Mouse (Mus musculus) intestine, postnatal 0 days (tissue): ENCODE data around the gene Zfp366. TPM values are rescaled to one million over a fixed set of nuclear protein-coding genes. Genes with fewer than 3 reads are reported as not detected.

Experiments
- ATAC-seq: fragments of 200-750 bp; cut with Nextera tagmentation; 2 replicates; pipeline ENCODE4 v1.8.0; 2017; ENCODE audit warnings: mild to moderate bottlenecking, moderate TSS enrichment, moderate library complexity
- H3K27ac ChIP-seq: fragments of 300-500 bp; sonication (generic); 2 replicates; pipeline ENCODE4 v1.5.1; 2014; ENCODE audit warnings: mild to moderate bottlenecking, low read depth, low read length, moderate library complexity
- H3K27me3 ChIP-seq: fragments of 300-500 bp; sonication (generic); replicated peaks from 2 replicates; pipeline ENCODE4 v1.6.1; 2014; ENCODE audit warnings: low read length, mixed read lengths; ENCODE audit not compliant: control insufficient read depth, insufficient read depth
- H3K36me3 ChIP-seq: fragments of 300-500 bp; sonication (generic); 2 replicates; pipeline ENCODE4 v1.6.1; 2014; ENCODE audit warnings: mild to moderate bottlenecking, moderate library complexity; ENCODE audit not compliant: control insufficient read depth, insufficient read depth
- H3K4me1 ChIP-seq: fragments of 300-500 bp; sonication (generic); replicated peaks from 2 replicates; pipeline ENCODE4 v1.6.1; 2014; ENCODE audit warnings: antibody characterized with exemption, low read length, mixed read lengths; ENCODE audit not compliant: control insufficient read depth, insufficient read depth
- H3K4me2 ChIP-seq: fragments of 300-500 bp; sonication (generic); replicated peaks from 2 replicates; pipeline ENCODE4 v1.6.1; 2014; ENCODE audit warnings: low read depth, mild to moderate bottlenecking, moderate library complexity
- H3K4me3 ChIP-seq: fragments of 300-500 bp; sonication (generic); 2 replicates; pipeline ENCODE4 v1.5.1; 2014; ENCODE audit warnings: low read depth, low read length
- H3K9ac ChIP-seq: fragments of 300-500 bp; sonication (generic); 2 replicates; pipeline ENCODE4 v1.6.1; 2014; ENCODE audit warnings: mild to moderate bottlenecking, low read depth, low read length
- H3K9me3 ChIP-seq: fragments of 300-500 bp; sonication (generic); 2 replicates; pipeline ENCODE4 v1.6.1; 2016; ENCODE audit warnings: mixed run types; ENCODE audit not compliant: control insufficient read depth
- CTCF ChIP-seq: sonication (generic); IDR thresholded peaks from 2 replicates; pipeline ENCODE4 v1.5.1; 2016; ENCODE audit warnings: low read depth, mild to moderate bottlenecking, control low read depth, antibody characterized with exemption, moderate library complexity
- WGBS: fragments of 180-500 bp; shearing (Covaris S2); extraction: QIAGEN DNeasy Blood & Tissue Kit; methylation state at CpG from one replicate; pipeline ENCODE4 v1.1.7; 2014; 5-methylcytosine and 5-hydroxymethylcytosine counted together
- polyA plus RNA-seq: library from polyadenylated mRNA; unstranded; fragments of >200 nt; fragmentation: Nextera tagmentation; extraction: Ambion mirVana; gene quantifications from 2 replicates; pipeline ENCODE4 v1.2.1, GENCODE M21; 2015

Zfp366 gene
- polyA plus RNA-seq, 1 experiment from 2014 or later, result 0.39 TPM

GRCm38 (mm10) chr13:99287207-99287606 lies 102.6 kb downstream of the Zfp366 start:
- Histone ChIP-seq H3K4me3 (no peak overlapping the region), H3K9ac (no peak overlapping the region), H3K27me3 (no peaks in the 10 kb centered on the region), H3K4me1 (no peaks in the 10 kb centered on the region), H3K27ac (no peak overlapping the region), H3K9me3 (no peaks in the 10 kb centered on the region), H3K4me2 (no peak overlapping the region), H3K36me3 (no peaks in the 10 kb centered on the region)
- 88% methylated on average over 4 of the region's 4 CpGs for WGBS
- no peak for TF ChIP-seq CTCF
- ATAC-seq, result no peak

GRCm38 (mm10) chr13:99287786-99288185 lies 103.2 kb downstream of the Zfp366 start:
- no peaks in the 10 kb centered on the region for H3K9me3 ChIP-seq
- WGBS, result 81% methylated on average over 9 of the region's 9 CpGs
- no peaks in the 10 kb centered on the region for H3K36me3 ChIP-seq
- no peak for TF ChIP-seq CTCF
- no peak overlapping the region for H3K27ac ChIP-seq
- no peak overlapping the region for H3K9ac ChIP-seq
- no peaks in the 10 kb centered on the region for H3K27me3 ChIP-seq
- H3K4me3 ChIP-seq, result no peak overlapping the region
- no peaks in the 10 kb centered on the region for H3K4me1 ChIP-seq
- no peak overlapping the region for H3K4me2 ChIP-seq
- ATAC-seq, result no peak

- H3K4me3 ChIP-seq, result no peak overlapping the region
- TF ChIP-seq CTCF, result no peak
- no peaks in the 10 kb centered on the region for H3K27me3 ChIP-seq
- no peaks in the 10 kb centered on the region for H3K36me3 ChIP-seq
- H3K9me3 ChIP-seq, result no peaks in the 10 kb centered on the region
- ATAC-seq, result no peak
- WGBS, result 86% methylated on average over 8 of the region's 8 CpGs
- no peak overlapping the region for H3K27ac ChIP-seq
- H3K4me2 ChIP-seq, result no peak overlapping the region
- H3K9ac ChIP-seq, result no peak overlapping the region
- no peaks in the 10 kb centered on the region for H3K4me1 ChIP-seq
Measured at GRCm38 (mm10) chr13:99290766-99291165, 106.1 kb downstream of the Zfp366 start.

GRCm38 (mm10) chr13:99294176-99294575 lies 109.6 kb downstream of the Zfp366 start:
- Histone ChIP-seq H3K9me3 (no peaks in the 10 kb centered on the region), H3K4me2 (no peak overlapping the region), H3K36me3 (no peaks in the 10 kb centered on the region), H3K4me3 (no peak overlapping the region), H3K27me3 (no peaks in the 10 kb centered on the region), H3K4me1 (no peaks in the 10 kb centered on the region), H3K9ac (no peak overlapping the region), H3K27ac (no peak overlapping the region)
- ATAC-seq, result no peak
- no peak for TF ChIP-seq CTCF
- 90% methylated on average over 13 of the region's 13 CpGs for WGBS

GRCm38 (mm10) chr13:99299921-99300320 lies 115.3 kb downstream of the Zfp366 start:
- H3K9me3 ChIP-seq, result no peaks in the 10 kb centered on the region
- H3K4me3 ChIP-seq, result no peak overlapping the region
- H3K4me2 ChIP-seq, result no peak overlapping the region
- no peak overlapping the region for H3K27ac ChIP-seq
- H3K9ac ChIP-seq, result no peak overlapping the region
- H3K27me3 ChIP-seq, result no peaks in the 10 kb centered on the region
- no peaks in the 10 kb centered on the region for H3K36me3 ChIP-seq
- H3K4me1 ChIP-seq, result 0 out of 2 replicates have a peak, but pooled peaks cover 2% of the 10 kb centered on the region
- TF ChIP-seq CTCF, result no peak
- no peak for ATAC-seq
- WGBS, result 76% methylated on average over 5 of the region's 5 CpGs

Other genes starting within 250 kb of the Zfp366 start
- gene 1700024P04Rik, start 200.3 kb upstream of the Zfp366 start, polyA plus RNA-seq, result not detected in 2 replicates
- gene Ptcd2, start 159.9 kb downstream of the Zfp366 start, polyA plus RNA-seq, result 28.3 and 28.5 TPM in 2 replicates
- 17.2 and 17.4 TPM in 2 replicates for gene Mrps27, start 160.0 kb downstream of the Zfp366 start, polyA plus RNA-seq